Mouse (Mus musculus) forebrain, embryonic 15.5 days (tissue): Measurements from ENCODE around the gene Dlgap1. TPM values are rescaled to one million over a fixed set of nuclear protein-coding genes. Genes with fewer than 3 reads are reported as not detected.

Experiments
- ATAC-seq: fragments of 200-750 bp; cut with Nextera tagmentation; replicated peaks from 2 replicates; pipeline ENCODE4 v1.8.0; 2017; ENCODE audit warnings: mild to moderate bottlenecking, moderate TSS enrichment, moderate library complexity
- H3K27ac ChIP-seq: fragments of 300-500 bp; sonication (generic); replicated peaks from 2 replicates; pipeline ENCODE4 v1.5.1; 2015; ENCODE audit warnings: mild to moderate bottlenecking, inconsistent platforms
- H3K27me3 ChIP-seq: fragments of 300-500 bp; sonication (generic); 2 replicates; pipeline ENCODE4 v1.6.1; 2015; ENCODE audit warnings: inconsistent platforms
- H3K36me3 ChIP-seq: fragments of 300-500 bp; sonication (generic); 2 replicates; pipeline ENCODE4 v1.6.1; 2015; ENCODE audit warnings: mild to moderate bottlenecking, inconsistent platforms
- H3K4me1 ChIP-seq: fragments of 300-500 bp; sonication (generic); 2 replicates; pipeline ENCODE4 v1.6.1; 2015; ENCODE audit warnings: inconsistent platforms
- H3K4me2 ChIP-seq: fragments of 300-500 bp; sonication (generic); replicated peaks from 2 replicates; pipeline ENCODE4 v1.6.1; 2015; ENCODE audit warnings: mild to moderate bottlenecking, inconsistent platforms
- H3K4me3 ChIP-seq: fragments of 300-500 bp; sonication (generic); 2 replicates; pipeline ENCODE4 v1.5.1; 2015; ENCODE audit warnings: mild to moderate bottlenecking, inconsistent platforms
- H3K9ac ChIP-seq: fragments of 300-500 bp; sonication (generic); replicated peaks from 2 replicates; pipeline ENCODE4 v1.6.1; 2015; ENCODE audit warnings: mild to moderate bottlenecking, inconsistent platforms
- H3K9me3 ChIP-seq: fragments of 300-500 bp; sonication (generic); 2 replicates; pipeline ENCODE4 v1.6.1; 2016; ENCODE audit warnings: inconsistent platforms
- WGBS: fragments of 180-500 bp; shearing (Covaris S2); methylation state at CpG from one replicate; pipeline ENCODE4 v1.1.7; 2015; ENCODE audit warnings: mixed read lengths; 5-methylcytosine and 5-hydroxymethylcytosine counted together
- polyA plus RNA-seq: library from polyadenylated mRNA; unstranded; fragments of >200 nt; fragmentation: Nextera tagmentation; extraction: Ambion mirVana; gene quantifications from 2 replicates; pipeline ENCODE4 v1.2.1, GENCODE M21; 2015

The Dlgap1 gene
- polyA plus RNA-seq, 1 experiment from 2014 or later: 31.0 TPM

GRCm38 (mm10) chr17:70795196-70795595 lies 826.3 kb downstream of the Dlgap1 start:
- no peak overlapping the region for H3K9ac ChIP-seq
- no peak for ATAC-seq
- H3K4me2 ChIP-seq: no peak overlapping the region
- 80% methylated on average over 4 of the region's 4 CpGs for WGBS
- no peaks in the 10 kb centered on the region for H3K27me3 ChIP-seq
- H3K4me1 ChIP-seq: peaks cover 10% of the 10 kb centered on the region
- no peak overlapping the region for H3K4me3 ChIP-seq
- no peak overlapping the region for H3K27ac ChIP-seq
- H3K36me3 ChIP-seq: no peaks in the 10 kb centered on the region
- no peaks in the 10 kb centered on the region for H3K9me3 ChIP-seq

- Histone ChIP-seq H3K4me3 (no peak overlapping the region), H3K4me2 (no peak overlapping the region), H3K36me3 (no peaks in the 10 kb centered on the region), H3K27me3 (no peaks in the 10 kb centered on the region), H3K9ac (no peak overlapping the region), H3K4me1 (peaks cover 10% of the 10 kb centered on the region), H3K27ac (no peak overlapping the region), H3K9me3 (no peaks in the 10 kb centered on the region)
- no peak for ATAC-seq
- 86% methylated on average over 8 of the region's 8 CpGs for WGBS
These were observed 828.3 kb downstream of the Dlgap1 start for GRCm38 (mm10) chr17:70796940-70797772.

GRCm38 (mm10) chr17:70797773-70798045 lies 828.8 kb downstream of the Dlgap1 start:
- 88% methylated on average over 1 of the region's 1 CpGs for WGBS
- H3K4me3 ChIP-seq: no peak overlapping the region
- ATAC-seq: no peak

GRCm38 (mm10) chr17:70799266-70799665 lies 830.4 kb downstream of the Dlgap1 start:
- no peak for ATAC-seq
- peaks cover 6% of the 10 kb centered on the region for H3K4me1 ChIP-seq
- H3K4me3 ChIP-seq: no peak overlapping the region
- H3K36me3 ChIP-seq: no peaks in the 10 kb centered on the region
- no peak overlapping the region for H3K9ac ChIP-seq
- WGBS: 77% methylated on average over 4 of the region's 4 CpGs
- no peaks in the 10 kb centered on the region for H3K27me3 ChIP-seq
- H3K9me3 ChIP-seq: no peaks in the 10 kb centered on the region
- H3K4me2 ChIP-seq: no peak overlapping the region
- no peak overlapping the region for H3K27ac ChIP-seq

More at GRCm38 (mm10) chr17:70797773-70798045, 828.8 kb downstream of the Dlgap1 start:
- Histone ChIP-seq H3K36me3 (no peaks in the 10 kb centered on the region), H3K4me2 (no peak overlapping the region), H3K4me1 (peaks cover 10% of the 10 kb centered on the region), H3K27ac (no peak overlapping the region), H3K9ac (no peak overlapping the region), H3K9me3 (no peaks in the 10 kb centered on the region), H3K27me3 (no peaks in the 10 kb centered on the region)

GRCm38 (mm10) chr17:70802022-70802421 lies 833.1 kb downstream of the Dlgap1 start:
- H3K4me1 ChIP-seq: no peaks in the 10 kb centered on the region
- 75% methylated on average over 14 of the region's 14 CpGs for WGBS
- no peak for ATAC-seq
- H3K9ac ChIP-seq: no peak overlapping the region
- H3K27ac ChIP-seq: no peak overlapping the region
- no peak overlapping the region for H3K4me2 ChIP-seq
- no peak overlapping the region for H3K4me3 ChIP-seq
- H3K27me3 ChIP-seq: no peaks in the 10 kb centered on the region
- no peaks in the 10 kb centered on the region for H3K36me3 ChIP-seq
- no peaks in the 10 kb centered on the region for H3K9me3 ChIP-seq

- WGBS: 91% methylated on average over 9 of the region's 9 CpGs
- ATAC-seq: no peak
These were observed 837.0 kb downstream of the Dlgap1 start for GRCm38 (mm10) chr17:70805866-70806265.

GRCm38 (mm10) chr17:70806600-70806999 lies 837.7 kb downstream of the Dlgap1 start:
- no peak overlapping the region for H3K9ac ChIP-seq
- H3K27ac ChIP-seq: no peak overlapping the region
- ATAC-seq: no peak
- H3K4me1 ChIP-seq: no peaks in the 10 kb centered on the region
- WGBS: 81% methylated on average over 2 of the region's 2 CpGs
- H3K4me3 ChIP-seq: no peak overlapping the region
- no peak overlapping the region for H3K4me2 ChIP-seq
- no peaks in the 10 kb centered on the region for H3K36me3 ChIP-seq
- H3K27me3 ChIP-seq: no peaks in the 10 kb centered on the region
- no peaks in the 10 kb centered on the region for H3K9me3 ChIP-seq

More at GRCm38 (mm10) chr17:70805866-70806265, 837.0 kb downstream of the Dlgap1 start:
- Histone ChIP-seq H3K4me1 (no peaks in the 10 kb centered on the region), H3K36me3 (no peaks in the 10 kb centered on the region), H3K4me2 (no peak overlapping the region), H3K27ac (no peak overlapping the region), H3K27me3 (no peaks in the 10 kb centered on the region), H3K9me3 (no peaks in the 10 kb centered on the region), H3K4me3 (no peak overlapping the region), H3K9ac (no peak overlapping the region)

- H3K4me1 ChIP-seq: no peaks in the 10 kb centered on the region
- no peak overlapping the region for H3K27ac ChIP-seq
- H3K4me3 ChIP-seq: no peak overlapping the region
- no peak overlapping the region for H3K9ac ChIP-seq
- H3K9me3 ChIP-seq: no peaks in the 10 kb centered on the region
- H3K27me3 ChIP-seq: no peaks in the 10 kb centered on the region
- 87% methylated on average over 1 of the region's 1 CpGs for WGBS
- no peak overlapping the region for H3K4me2 ChIP-seq
- H3K36me3 ChIP-seq: no peaks in the 10 kb centered on the region
- no peak for ATAC-seq
These were observed 839.0 kb downstream of the Dlgap1 start for GRCm38 (mm10) chr17:70807885-70808284.

- Histone ChIP-seq H3K36me3 (no peaks in the 10 kb centered on the region), H3K9me3 (no peaks in the 10 kb centered on the region), H3K4me3 (no peak overlapping the region), H3K4me1 (no peaks in the 10 kb centered on the region), H3K27me3 (no peaks in the 10 kb centered on the region), H3K27ac (no peak overlapping the region), H3K4me2 (no peak overlapping the region), H3K9ac (no peak overlapping the region)
- no peak for ATAC-seq
- WGBS: 31% methylated on average over 14 of the region's 14 CpGs
These were observed 840.0 kb downstream of the Dlgap1 start for GRCm38 (mm10) chr17:70808837-70809236.

GRCm38 (mm10) chr17:70809776-70810175 lies 840.9 kb downstream of the Dlgap1 start:
- Histone ChIP-seq H3K9ac (no peak overlapping the region), H3K4me1 (no peaks in the 10 kb centered on the region), H3K4me3 (no peak overlapping the region), H3K27me3 (no peaks in the 10 kb centered on the region), H3K4me2 (no peak overlapping the region), H3K27ac (no peak overlapping the region), H3K9me3 (no peaks in the 10 kb centered on the region), H3K36me3 (no peaks in the 10 kb centered on the region)
- ATAC-seq: no peak
- 43% methylated on average over 3 of the region's 3 CpGs for WGBS

GRCm38 (mm10) chr17:70810795-70811194 lies 841.9 kb downstream of the Dlgap1 start:
- Histone ChIP-seq H3K4me3 (no peak overlapping the region), H3K36me3 (no peaks in the 10 kb centered on the region), H3K9me3 (no peaks in the 10 kb centered on the region), H3K4me2 (no peak overlapping the region), H3K27me3 (no peaks in the 10 kb centered on the region; the same call in 1 of the 2 replicates), H3K9ac (no peak overlapping the region), H3K27ac (no peak overlapping the region), H3K4me1 (no peaks in the 10 kb centered on the region)
- WGBS: 95% methylated on average over 5 of the region's 5 CpGs
- no peak for ATAC-seq

- no peak overlapping the region for H3K4me2 ChIP-seq
- 62% methylated on average over 8 of the region's 8 CpGs for WGBS
- no peaks in the 10 kb centered on the region for H3K9me3 ChIP-seq
- H3K4me1 ChIP-seq: peaks cover 9% of the 10 kb centered on the region
- no peak for ATAC-seq
- no peaks in the 10 kb centered on the region for H3K36me3 ChIP-seq
- H3K27ac ChIP-seq: no peak overlapping the region
- H3K27me3 ChIP-seq: peaks cover 25% of the 10 kb centered on the region
- H3K4me3 ChIP-seq: no peak overlapping the region
- H3K9ac ChIP-seq: no peak overlapping the region
These were observed 846.1 kb downstream of the Dlgap1 start for GRCm38 (mm10) chr17:70815001-70815400.
